Mouse (Mus musculus): ENCODE data around the gene Ppp1r12b.

DNA sequence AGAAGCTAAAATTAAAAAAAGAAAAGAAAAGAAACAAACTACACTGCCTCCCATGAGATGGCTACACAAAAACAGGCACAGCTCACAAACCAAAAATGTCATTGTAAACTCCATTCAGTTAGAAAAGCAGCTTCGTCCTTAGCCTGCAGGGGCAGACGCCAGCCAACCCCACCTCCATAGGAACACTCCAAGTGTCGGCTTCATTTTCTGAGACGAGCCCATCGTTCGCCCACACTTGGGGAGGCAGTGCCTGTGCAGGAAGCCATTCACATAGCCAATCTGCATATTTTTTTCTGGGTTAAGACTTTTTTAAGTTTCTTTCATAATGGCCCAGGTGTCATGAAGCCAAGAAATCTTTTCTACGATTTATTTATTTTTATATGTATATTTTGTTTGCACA, 8.2 kb downstream of the Ppp1r12b start:
- TF ChIP-seq CTCF (IDR thresholded peaks at IDR 0.05; ENCODE audit: extremely low read depth, insufficient read length, insufficient replicate concordance, low read depth, low read length) (no peak), POLR2A (IDR thresholded peaks at IDR 0.05; ENCODE audit: low read depth, low read length) (no peak)
